Mouse (Mus musculus) bone marrow, adult 2 months (tissue): ENCODE data around the gene Gm10722. TPM values are rescaled to one million over a fixed set of nuclear protein-coding genes. Genes with fewer than 3 reads are reported as not detected.
"Not testable (repeated sequence)": the region's sequence is repeated elsewhere in the genome, so short reads cannot be mapped to it uniquely, and the experiment has no call there.

Experiments used
- H3K27ac ChIP-seq: fragments of 200-500 bp; 2 replicates; pipeline ENCODE4 v1.5.1; 2012; ENCODE audit warnings: low read depth, mild to moderate bottlenecking, control low read depth, inconsistent platforms, low read length; ENCODE audit not compliant: control insufficient read depth, poor library complexity, insufficient read depth
- H3K4me1 ChIP-seq: fragments of 200-500 bp; 2 replicates; pipeline ENCODE4 v1.6.1; 2011; ENCODE audit warnings: low read length; ENCODE audit not compliant: control insufficient read depth, insufficient read depth
- H3K4me3 ChIP-seq: fragments of 200-500 bp; replicated peaks from 2 replicates; pipeline ENCODE3; 2011; ENCODE audit warnings: mild to moderate bottlenecking, low read depth, low read length, control low read depth; ENCODE audit not compliant: control insufficient read depth
- WGBS: fragments of 180-500 bp; shearing (Covaris S2); methylation state at CpG from one replicate; pipeline ENCODE4 v1.1.7; 2018; 5-methylcytosine and 5-hydroxymethylcytosine counted together
- polyA plus RNA-seq: library from polyadenylated mRNA; stranded (reverse); fragments of >200 nt; gene quantifications from 2 replicates; pipeline ENCODE4 v1.2.4, GENCODE M21; 2011; ENCODE audit warnings: low replicate concordance; ENCODE audit not compliant: missing spikeins, insufficient read depth, insufficient read length

Gene Gm10722
- 8.7 and 13.6 TPM in 2 replicates for polyA plus RNA-seq

DNA sequence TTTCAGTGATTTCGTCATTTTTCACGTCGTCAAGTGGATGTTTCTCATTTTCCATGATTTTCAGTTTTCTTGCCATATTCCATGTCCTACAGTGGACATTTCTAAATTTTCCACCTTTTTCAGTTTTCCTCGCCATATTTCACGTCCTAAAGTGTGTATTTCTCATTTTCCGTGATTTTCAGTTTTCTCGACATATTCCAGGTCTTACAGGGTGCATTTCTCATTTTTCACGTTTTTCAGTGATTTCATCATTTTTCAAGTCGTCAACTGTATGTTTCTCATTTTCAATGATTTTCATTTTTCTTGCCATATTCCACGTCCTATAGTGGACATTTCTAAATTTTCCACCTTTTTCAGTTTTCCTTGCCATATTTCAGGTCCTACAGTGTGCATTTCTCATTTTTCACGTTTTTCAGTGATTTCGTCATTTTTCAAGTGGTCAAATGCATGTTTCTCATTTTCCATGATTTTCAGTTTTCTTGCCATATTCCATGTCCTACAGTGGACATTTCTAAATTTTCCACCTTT, at the start of gene Gm10722:
Gene Gm10722 (plus strand): TSS at position 478 of the 528 bp plus-strand sequence.
- H3K4me1 ChIP-seq, H3K4me3 ChIP-seq, H3K27ac ChIP-seq: not testable (repeated sequence)
- 68% methylated on average over 12 of the region's 12 CpGs for WGBS

DNA sequence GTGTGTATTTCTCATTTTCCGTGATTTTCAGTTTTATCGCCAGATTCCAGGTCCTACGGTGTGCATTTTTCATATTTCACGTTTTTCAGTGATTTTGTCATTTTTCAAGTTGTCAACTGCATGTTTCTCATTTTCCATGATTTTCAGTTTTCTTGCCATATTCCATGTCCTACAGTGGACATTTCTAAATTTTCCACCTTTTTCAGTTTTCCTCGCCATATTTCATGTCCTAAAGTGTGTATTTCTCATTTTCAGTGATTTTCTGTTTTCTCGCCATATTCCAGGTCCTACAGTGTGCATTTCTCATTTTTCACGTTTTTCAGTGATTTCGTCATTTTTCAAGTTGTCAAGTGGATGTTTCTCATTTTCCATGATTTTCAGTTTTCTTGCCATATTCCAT, 284 bp downstream of the Gm10722 start:
- not testable (repeated sequence) for H3K4me3 ChIP-seq, H3K4me1 ChIP-seq, H3K27ac ChIP-seq
- WGBS, result 61% methylated on average over 8 of the region's 8 CpGs

DNA sequence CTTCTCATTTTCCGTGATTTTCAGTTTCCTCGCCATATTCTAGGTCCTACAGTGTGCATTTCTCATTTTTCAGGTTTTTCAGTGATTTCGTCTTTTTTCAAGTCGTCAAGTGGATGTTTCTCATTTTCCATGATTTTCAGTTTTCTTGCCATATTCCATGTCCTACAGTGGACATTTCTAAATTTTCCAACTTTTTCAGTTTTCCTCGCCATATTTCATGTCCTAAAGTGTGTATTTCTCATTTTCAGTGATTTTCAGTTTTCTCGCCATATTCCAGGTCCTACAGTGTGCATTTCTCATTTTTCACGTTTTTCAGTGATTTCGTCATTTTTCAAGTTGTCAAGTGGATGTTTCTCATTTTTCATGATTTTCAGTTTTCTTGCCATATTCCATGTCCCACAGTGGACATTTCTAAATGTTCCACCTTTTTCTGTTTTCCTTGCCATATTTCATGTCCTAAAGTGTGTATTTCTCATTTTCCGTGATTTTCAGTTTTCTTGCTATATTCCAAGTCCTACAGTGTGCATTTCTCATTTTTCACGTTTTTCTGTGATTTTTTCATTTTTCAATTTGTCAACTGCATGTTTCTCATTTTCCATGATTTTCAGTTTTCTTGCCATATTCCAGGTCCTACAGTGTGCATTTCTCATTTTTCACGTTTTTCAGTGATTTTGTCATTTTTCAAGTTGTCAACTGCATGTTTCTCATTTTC, 1.4 kb downstream of the Gm10722 start:
- H3K4me1 ChIP-seq, H3K4me3 ChIP-seq, H3K27ac ChIP-seq: not testable (repeated sequence)
- 65% methylated on average over 9 of the region's 11 CpGs for WGBS

DNA sequence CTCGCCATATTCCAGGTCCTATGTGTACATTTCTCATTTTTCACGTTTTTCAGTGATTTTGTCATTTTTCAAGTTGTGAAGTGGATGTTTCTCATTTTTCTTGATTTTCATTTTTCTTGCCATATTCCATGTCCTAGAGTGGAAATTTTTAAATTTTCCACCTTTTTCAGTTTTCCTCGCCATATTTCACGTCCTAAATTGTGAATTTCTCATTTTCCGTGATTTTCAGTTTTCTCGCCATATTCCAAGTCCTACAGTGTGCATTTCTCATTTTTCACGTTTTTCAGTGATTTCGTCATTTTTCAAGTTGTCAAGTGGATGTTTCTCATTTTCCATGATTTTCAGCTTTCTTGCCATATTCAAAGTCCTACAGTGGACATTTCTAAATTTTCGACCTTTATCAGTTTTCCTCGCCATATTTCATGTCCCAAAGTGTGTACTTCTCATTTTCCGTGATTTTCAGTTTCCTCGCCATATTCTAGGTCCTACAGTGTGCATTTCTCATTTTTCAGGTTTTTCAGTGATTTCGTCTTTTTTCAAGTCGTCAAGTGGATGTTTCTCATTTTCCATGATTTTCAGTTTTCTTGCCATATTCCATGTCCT, 2.2 kb downstream of the Gm10722 start, which contains the start of gene Gm11168:
Gene Gm11168 (plus strand): TSS at position 553 of the 603 bp plus-strand sequence.
- WGBS, result 66% methylated on average over 6 of the region's 14 CpGs
- not testable (repeated sequence) for H3K27ac ChIP-seq, H3K4me1 ChIP-seq, H3K4me3 ChIP-seq

DNA sequence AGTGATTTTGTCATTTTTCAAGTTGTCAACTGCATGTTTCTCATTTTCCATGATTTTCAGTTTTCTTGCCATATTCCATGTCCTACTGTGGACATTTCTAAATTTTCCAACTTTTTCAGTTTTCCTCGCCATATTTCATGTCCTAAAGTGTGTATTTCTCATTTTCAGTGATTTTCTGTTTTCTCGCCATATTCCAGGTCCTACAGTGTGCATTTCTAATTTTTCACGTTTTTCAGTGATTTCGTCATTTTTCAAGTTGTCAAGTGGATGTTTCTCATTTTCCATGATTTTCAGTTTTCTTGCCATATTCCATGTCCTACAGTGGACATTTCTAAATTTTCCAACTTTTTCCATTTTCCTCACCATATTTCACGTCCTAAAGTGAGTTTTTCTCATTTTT, 5.5 kb downstream of the Gm10722 start:
- not testable (repeated sequence) for H3K27ac ChIP-seq, H3K4me3 ChIP-seq, H3K4me1 ChIP-seq
- 80% methylated on average over 1 of the region's 5 CpGs for WGBS

DNA sequence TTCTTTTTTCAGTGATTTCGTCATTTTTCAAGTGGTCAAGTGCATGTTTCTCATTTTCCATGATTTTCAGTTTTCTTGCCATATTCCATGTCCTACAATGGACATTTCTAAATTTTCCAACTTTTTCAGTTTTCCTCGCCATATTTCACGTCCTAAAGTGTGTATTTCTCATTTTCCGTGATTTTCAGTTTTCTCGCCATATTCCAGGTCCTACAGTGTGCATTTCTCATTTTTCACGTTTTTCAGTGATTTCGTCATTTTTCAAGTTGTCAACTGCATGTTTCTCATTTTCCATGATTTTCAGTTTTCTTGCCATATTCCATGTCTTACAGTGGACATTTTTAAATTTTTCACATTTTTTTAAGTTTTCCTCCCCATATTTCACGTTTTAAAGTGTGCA, 5.9 kb downstream of the Gm10722 start:
- H3K4me1 ChIP-seq, H3K4me3 ChIP-seq, H3K27ac ChIP-seq: not testable (repeated sequence)
- 65% methylated on average over 8 of the region's 8 CpGs for WGBS

DNA sequence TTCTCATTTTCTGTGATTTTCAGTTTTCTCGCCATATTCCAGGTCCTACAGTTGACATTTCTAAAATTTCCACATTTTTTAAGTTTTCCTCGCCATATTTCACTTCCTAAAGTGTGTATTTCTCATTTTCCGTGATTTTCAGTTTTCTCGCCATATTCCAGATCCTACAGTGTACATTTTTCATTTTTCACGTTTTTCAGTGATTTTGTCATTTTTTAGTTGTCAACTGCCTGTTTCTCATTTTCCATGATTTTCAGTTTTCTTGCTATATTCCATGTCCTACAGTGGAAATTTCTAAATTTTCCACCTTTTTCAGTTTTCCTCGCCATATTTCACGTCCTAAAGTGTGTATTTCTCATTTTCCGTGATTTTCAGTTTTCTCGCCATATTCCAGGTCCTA, 6.5 kb downstream of the Gm10722 start:
- not testable (repeated sequence) for H3K27ac ChIP-seq, H3K4me1 ChIP-seq, H3K4me3 ChIP-seq
- 72% methylated on average over 8 of the region's 9 CpGs for WGBS

DNA sequence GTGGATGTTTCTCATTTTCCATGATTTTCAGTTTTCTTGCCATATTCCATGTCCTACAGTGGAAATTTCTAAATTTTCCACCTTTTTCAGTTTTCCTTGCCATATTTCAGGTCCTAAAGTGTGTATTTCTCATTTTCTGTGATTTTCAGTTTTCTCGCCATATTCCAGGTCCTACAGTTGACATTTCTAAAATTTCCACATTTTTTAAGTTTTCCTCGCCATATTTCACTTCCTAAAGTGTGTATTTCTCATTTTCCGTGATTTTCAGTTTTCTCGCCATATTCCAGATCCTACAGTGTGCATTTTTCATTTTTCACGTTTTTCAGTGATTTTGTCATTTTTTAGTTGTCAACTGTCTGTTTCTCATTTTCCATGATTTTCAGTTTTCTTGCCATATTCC, 8.6 kb downstream of the Gm10722 start:
- H3K4me3 ChIP-seq, H3K4me1 ChIP-seq, H3K27ac ChIP-seq: not testable (repeated sequence)
- WGBS, result no CpG with 5 or more reads among the region's 5 CpGs

DNA sequence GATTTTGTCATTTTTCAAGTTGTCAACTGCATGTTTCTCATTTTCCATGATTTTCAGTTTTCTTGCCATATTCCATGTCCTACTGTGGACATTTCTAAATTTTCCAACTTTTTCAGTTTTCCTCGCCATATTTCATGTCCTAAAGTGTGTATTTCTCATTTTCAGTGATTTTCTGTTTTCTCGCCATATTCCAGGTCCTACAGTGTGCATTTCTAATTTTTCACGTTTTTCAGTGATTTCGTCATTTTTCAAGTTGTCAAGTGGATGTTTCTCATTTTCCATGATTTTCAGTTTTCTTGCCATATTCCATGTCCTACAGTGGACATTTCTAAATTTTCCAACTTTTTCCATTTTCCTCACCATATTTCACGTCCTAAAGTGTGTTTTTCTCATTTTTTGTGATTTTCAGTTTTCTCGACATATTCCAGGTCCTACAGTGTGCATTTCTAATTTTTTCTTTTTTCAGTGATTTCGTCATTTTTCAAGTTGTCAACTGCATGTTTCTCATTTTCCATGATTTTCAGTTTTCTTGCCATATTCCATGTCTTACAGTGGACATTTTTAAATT, 11.4 kb downstream of the Gm10722 start:
- H3K27ac ChIP-seq, H3K4me1 ChIP-seq, H3K4me3 ChIP-seq: not testable (repeated sequence)
- WGBS, result 64% methylated on average over 3 of the region's 7 CpGs

DNA sequence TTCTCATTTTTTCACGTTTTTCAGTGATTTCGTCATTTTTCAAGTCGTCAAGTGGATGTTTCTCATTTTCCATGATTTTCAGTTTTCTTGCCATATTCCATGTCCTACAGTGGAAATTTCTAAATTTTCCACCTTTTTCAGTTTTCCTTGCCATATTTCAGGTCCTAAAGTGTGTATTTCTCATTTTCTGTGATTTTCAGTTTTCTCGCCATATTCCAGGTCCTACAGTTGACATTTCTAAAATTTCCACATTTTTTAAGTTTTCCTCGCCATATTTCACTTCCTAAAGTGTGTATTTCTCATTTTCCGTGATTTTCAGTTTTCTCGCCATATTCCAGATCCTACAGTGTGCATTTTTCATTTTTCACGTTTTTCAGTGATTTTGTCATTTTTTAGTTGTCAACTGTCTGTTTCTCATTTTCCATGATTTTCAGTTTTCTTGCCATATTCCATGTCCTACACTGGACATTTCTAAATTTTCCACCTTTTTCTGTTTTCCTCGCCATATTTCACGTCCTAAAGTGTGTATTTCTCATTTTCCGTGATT, 12.1 kb downstream of the Gm10722 start, which contains the start of gene Gm10721:
Gene Gm10721 (plus strand): TSS at position 408 of the 547 bp plus-strand sequence.
- WGBS, result no CpG with 5 or more reads among the region's 11 CpGs
- H3K4me1 ChIP-seq, result not testable (repeated sequence)

DNA sequence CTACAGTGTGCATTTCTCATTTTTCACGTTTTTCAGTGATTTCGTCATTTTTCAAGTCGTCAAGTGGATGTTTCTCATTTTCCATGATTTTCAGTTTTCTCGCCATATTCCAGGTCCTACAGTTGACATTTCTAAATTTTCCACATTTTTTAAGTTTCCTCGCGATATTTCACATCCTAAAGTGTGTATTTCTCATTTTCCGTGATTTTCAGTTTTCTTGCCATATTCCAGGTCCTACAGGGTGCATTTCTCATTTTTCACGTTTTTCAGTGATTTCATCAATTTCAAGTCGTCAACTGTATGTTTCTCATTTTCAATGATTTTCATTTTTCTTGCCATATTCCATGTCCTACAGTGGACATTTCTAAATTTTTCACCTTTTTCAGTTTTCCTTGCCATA, 14.6 kb downstream of the Gm10722 start, which contains the start of gene Gm10720:
Gene Gm10720 (plus strand): TSS at position 301 of the 400 bp plus-strand sequence.
- not testable (repeated sequence) for H3K27ac ChIP-seq, H3K4me3 ChIP-seq, H3K4me1 ChIP-seq
- WGBS, result 67% methylated on average over 5 of the region's 9 CpGs

More for the DNA sequence above, 12.1 kb downstream of the Gm10722 start, which contains the start of gene Gm10721:
- H3K4me3 ChIP-seq, H3K27ac ChIP-seq: not testable (repeated sequence)

DNA sequence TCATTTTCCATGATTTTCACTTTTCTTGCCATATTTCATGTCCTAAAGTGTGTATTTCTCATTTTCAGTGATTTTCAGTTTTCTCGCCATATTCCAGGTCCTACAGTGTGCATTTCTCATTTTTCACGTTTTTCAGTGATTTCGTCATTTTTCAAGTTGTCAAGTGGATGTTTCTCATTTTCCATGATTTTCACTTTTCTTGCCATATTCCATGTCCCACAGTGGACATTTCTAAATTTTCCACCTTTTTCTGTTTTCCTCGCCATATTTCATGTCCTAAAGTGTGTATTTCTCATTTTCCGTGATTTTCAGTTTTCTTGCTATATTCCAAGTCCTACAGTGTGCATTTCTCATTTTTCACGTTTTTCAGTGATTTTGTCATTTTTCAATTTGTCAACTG, 15.2 kb downstream of the Gm10722 start:
- WGBS, result 73% methylated on average over 6 of the region's 6 CpGs
- H3K27ac ChIP-seq, H3K4me3 ChIP-seq, H3K4me1 ChIP-seq: not testable (repeated sequence)

DNA sequence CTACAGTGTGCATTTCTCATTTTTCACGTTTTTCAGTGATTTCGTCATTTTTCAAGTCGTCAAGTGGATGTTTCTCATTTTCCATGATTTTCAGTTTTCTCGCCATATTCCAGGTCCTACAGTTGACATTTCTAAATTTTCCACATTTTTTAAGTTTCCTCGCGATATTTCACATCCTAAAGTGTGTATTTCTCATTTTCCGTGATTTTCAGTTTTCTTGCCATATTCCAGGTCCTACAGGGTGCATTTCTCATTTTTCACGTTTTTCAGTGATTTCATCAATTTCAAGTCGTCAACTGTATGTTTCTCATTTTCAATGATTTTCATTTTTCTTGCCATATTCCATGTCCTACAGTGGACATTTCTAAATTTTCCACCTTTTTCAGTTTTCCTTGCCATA, 16.4 kb downstream of the Gm10722 start, which contains the start of gene Gm10719:
Gene Gm10719 (plus strand): TSS at position 301 of the 400 bp plus-strand sequence.
- not testable (repeated sequence) for H3K4me3 ChIP-seq, H3K4me1 ChIP-seq
- 50% methylated on average over 1 of the region's 9 CpGs for WGBS

More for the DNA sequence above, 16.4 kb downstream of the Gm10722 start, which contains the start of gene Gm10719:
- not testable (repeated sequence) for H3K27ac ChIP-seq
